Mouse (Mus musculus) cerebellum, adult 18-20 months (tissue): ENCODE data around the gene Mki67.
A peak's percentile ranks its signal among the peaks of the same experiment; 100 is the strongest.
"Not testable (repeated sequence)": the region's sequence is repeated elsewhere in the genome, so short reads cannot be mapped to it uniquely, and the experiment has no call there.

Source experiments
- DNase-seq, 2 experiments: peaks; one replicate each; pipeline ENCODE4 v3.0.0; 2021

Gene Mki67

GRCm38 (mm10) chr7:135716445-135716877 is 300 bp upstream of the Mki67 start:
- DNase-seq = peak; percentile 55 to 59

GRCm38 (mm10) chr7:135715166-135715565 is 995 bp downstream of the Mki67 start:
- no peak for DNase-seq

GRCm38 (mm10) chr7:135713326-135713725 is 2.8 kb downstream of the Mki67 start:
- DNase-seq = no peak

GRCm38 (mm10) chr7:135712534-135712933 is 3.6 kb downstream of the Mki67 start:
- no peak for DNase-seq

- DNase-seq = no peak
These were observed 5.5 kb downstream of the Mki67 start for GRCm38 (mm10) chr7:135710702-135711101.

- DNase-seq = no peak
These were observed 10.4 kb downstream of the Mki67 start for GRCm38 (mm10) chr7:135705753-135706152.

- DNase-seq = no peak
These were observed 11.1 kb downstream of the Mki67 start for GRCm38 (mm10) chr7:135705083-135705482.

- no peak for DNase-seq
These were observed 11.9 kb downstream of the Mki67 start for GRCm38 (mm10) chr7:135704251-135704650.

- DNase-seq = no peak
These were observed 12.5 kb downstream of the Mki67 start for GRCm38 (mm10) chr7:135703600-135704148.

- DNase-seq = not testable (repeated sequence)
These were observed 16.8 kb downstream of the Mki67 start for GRCm38 (mm10) chr7:135699351-135699750.

GRCm38 (mm10) chr7:135698362-135698761 is 17.8 kb downstream of the Mki67 start:
- no peak for DNase-seq

- DNase-seq = not testable (repeated sequence)
These were observed 19.0 kb downstream of the Mki67 start for GRCm38 (mm10) chr7:135697021-135697740.

GRCm38 (mm10) chr7:135696127-135696526 is 20.0 kb downstream of the Mki67 start:
- no peak for DNase-seq

GRCm38 (mm10) chr7:135694796-135695195 is 21.4 kb downstream of the Mki67 start:
- DNase-seq = no peak

- DNase-seq = no peak
These were observed 22.0 kb downstream of the Mki67 start for GRCm38 (mm10) chr7:135694130-135694529.

GRCm38 (mm10) chr7:135691941-135692340 is 24.2 kb downstream of the Mki67 start:
- DNase-seq = no peak

- DNase-seq = no peak
These were observed 26.8 kb downstream of the Mki67 start for GRCm38 (mm10) chr7:135689396-135689795.

- no peak for DNase-seq
These were observed 31.2 kb downstream of the Mki67 start for GRCm38 (mm10) chr7:135684938-135685337.

GRCm38 (mm10) chr7:135684098-135684497 is 32.1 kb downstream of the Mki67 start:
- DNase-seq = not testable (repeated sequence)

GRCm38 (mm10) chr7:135680334-135680733 is 35.8 kb downstream of the Mki67 start:
- no peak for DNase-seq

GRCm38 (mm10) chr7:135676722-135677121 is 39.4 kb downstream of the Mki67 start:
- no peak for DNase-seq

- DNase-seq = no peak
These were observed 42.6 kb downstream of the Mki67 start for GRCm38 (mm10) chr7:135673576-135673975.

- DNase-seq = peak; percentile 58 to 61
These were observed 47.1 kb downstream of the Mki67 start for GRCm38 (mm10) chr7:135668852-135669739.

- DNase-seq = no peak
These were observed 49.8 kb downstream of the Mki67 start for GRCm38 (mm10) chr7:135666314-135666713.
